Mouse (Mus musculus): ENCODE measurements at regions not wholly inside any gene's neighbourhood (a gene's known extent, or its start where the extent isn't known, plus 50 kb on each side); places are given as distances from the start of the nearest gene placed in this dataset.

- no peak for TF ChIP-seq POLR2A (IDR thresholded peaks at IDR 0.05; ENCODE audit: extremely low read depth, insufficient read depth, low read length)
- TF ChIP-seq CTCF (IDR thresholded peaks at IDR 0.05; ENCODE audit: low read depth, low read length) = no peak
Measured at GRCm38 (mm10) chr10:100834794-100835193, 244.5 kb downstream of the 1700017N19Rik start.
